Mouse (Mus musculus) heart, adult 2 months (tissue): ENCODE measurements around the gene Pmpca.

ENCODE experiments used
- CTCF ChIP-seq: fragments of 200-600 bp; IDR thresholded peaks from 2 replicates; pipeline ENCODE4 v1.8.1; 2022; ENCODE audit warnings: antibody characterized with exemption, mild to moderate bottlenecking, moderate library complexity
- POLR2A ChIP-seq: fragments of 200-500 bp; IDR thresholded peaks from 2 replicates; pipeline ENCODE4 v1.6.1; 2011; ENCODE audit warnings: mild to moderate bottlenecking, low read depth, low read length, control low read depth; ENCODE audit not compliant: insufficient read depth

DNA sequence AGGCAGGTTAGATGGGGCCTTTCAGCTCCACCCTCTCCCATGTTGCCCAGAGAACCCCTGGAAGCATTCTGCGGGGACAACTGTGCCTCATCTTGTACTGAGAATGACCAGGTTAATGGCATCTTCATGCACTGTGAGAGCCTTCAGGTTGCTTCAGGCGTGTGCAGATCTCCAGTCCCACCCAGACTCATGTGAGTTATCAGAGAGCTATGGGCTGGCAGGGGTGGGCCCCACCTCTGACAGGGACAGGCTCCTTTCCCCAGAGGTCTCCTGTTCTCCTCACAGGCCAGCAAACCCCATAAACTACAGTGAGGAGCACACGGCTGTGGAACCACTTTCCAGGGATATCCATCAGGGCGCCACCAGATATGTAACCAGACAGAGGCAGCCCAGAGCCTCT lies 11.9 kb downstream of the Pmpca start:
- TF ChIP-seq CTCF (no peak), POLR2A (no peak)
